Mouse (Mus musculus) spleen, embryonic (tissue): ENCODE results near the gene Klhl31.

ENCODE experiments used
- CTCF ChIA-PET: fragments of 350-600 bp; sonication (Branson Sonifier 250); formaldehyde crosslinking; loops from one replicate; lab custom pipeline; 2022; lab: Charles Lee

The Klhl31 gene

DNA sequence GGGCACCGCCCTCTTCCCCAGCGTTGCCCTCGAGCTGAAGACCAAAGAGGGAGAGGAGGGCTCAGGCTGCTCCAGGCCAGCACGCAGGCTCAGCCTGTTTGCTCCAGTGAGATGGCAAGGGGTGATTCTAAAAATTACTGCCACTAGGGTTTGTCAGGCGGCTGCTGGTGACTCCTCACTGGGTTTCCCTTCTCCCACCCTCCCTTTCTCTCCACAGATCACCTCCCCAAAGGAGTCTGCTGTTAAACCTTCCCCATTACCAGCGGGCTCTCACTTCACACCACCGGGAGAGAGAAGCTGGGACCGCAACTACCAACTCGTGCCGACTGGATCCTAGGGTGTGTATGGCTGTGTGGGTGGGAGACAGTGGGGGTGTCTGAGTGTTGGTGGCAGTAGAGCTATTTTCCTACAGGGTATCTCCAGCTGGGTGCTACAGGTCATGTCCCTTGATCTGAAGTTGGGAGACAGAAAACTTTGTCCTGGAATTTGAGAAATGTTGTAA is at the start of gene Klhl31:
Gene Klhl31, plus strand, starts transcription at position 51 of the 502 bp plus-strand sequence.
- CTCF ChIA-PET, result interaction anchor here (0.7 kb wide), 1 partner anchor 11 kb away, joined by 3 read pairs; no protein-coding TSS in a partner anchor

DNA sequence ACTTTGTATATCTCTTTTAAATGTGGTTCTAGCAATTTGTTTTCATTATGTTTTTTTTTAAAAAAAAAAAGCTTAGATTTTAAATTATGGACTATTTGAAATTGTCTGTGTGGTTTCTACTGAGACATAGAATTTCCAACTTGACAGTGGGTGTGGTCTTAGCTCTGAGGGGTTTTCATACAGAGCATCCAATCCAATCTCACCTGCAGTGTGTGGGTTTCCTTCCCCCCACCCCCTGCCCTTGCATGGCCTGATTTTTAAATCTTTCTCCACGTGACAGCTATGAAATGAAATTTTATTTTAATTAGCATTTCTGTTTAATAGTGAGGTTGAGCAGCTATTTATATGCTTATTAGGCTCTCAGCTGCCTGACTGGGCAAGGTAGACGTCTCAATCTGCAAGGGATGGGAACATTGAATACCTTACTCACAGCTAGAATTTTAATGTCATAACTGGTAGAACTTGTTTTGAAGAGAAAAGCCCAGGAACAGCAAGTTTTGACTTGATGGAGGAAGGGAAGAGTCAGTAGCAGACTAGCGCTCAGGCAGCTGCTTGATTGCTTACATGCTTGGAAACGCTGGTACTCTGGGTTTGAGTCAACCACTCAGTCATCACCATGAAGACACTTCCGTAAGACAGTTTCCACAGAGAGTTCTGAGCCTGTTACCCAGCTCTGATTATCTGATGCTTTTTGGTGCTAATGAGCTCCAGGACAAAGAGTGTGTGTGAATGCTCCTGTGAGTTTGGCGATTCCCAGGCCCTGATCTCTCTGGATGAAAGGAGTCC is 49.3 kb upstream of the Klhl31 start:
- CTCF ChIA-PET, result no interaction called here

DNA sequence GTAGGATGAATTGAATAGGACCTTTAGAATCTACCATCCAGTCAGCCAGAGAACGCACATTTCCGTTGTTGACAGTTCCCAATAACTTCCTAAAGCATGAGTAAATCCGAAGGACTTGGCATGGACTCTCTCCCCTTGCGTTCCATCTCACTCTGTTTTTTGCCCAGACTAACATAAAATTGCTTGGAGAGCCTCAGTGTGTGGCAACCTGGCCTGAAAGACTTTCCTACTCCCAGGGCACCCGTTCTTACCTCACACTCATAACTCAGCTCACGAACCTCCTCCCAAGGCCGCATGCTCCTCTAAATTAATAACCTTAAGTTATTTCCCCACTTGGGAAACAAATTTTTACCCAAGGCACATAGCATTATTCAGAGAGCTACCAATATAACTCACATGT is 48.7 kb upstream of the Klhl31 start:
- CTCF ChIA-PET, result no interaction called here

GRCm38 (mm10) chr9:77589496-77589895 is 46.8 kb upstream of the Klhl31 start:
- CTCF ChIA-PET, result no interaction called here

GRCm38 (mm10) chr9:77592423-77592822 is 43.9 kb upstream of the Klhl31 start:
- CTCF ChIA-PET, result no interaction called here

GRCm38 (mm10) chr9:77595006-77595626 is 41.2 kb upstream of the Klhl31 start:
- CTCF ChIA-PET, result interaction anchor here (0.7 kb wide), 1 partner anchor 67 kb away, joined by 4 read pairs; no protein-coding TSS in a partner anchor

- CTCF ChIA-PET, result interaction anchor here (0.6 to 1.2 kb wide), 3 partner anchors 9 to 444 kb away, joined by 3 to 14 read pairs (median 4); no protein-coding TSS in a partner anchor
Observed at GRCm38 (mm10) chr9:77596355-77596754, 39.9 kb upstream of the Klhl31 start.

GRCm38 (mm10) chr9:77598560-77598959 is 37.7 kb upstream of the Klhl31 start:
- CTCF ChIA-PET, result no interaction called here

GRCm38 (mm10) chr9:77602302-77603266 is 33.7 kb upstream of the Klhl31 start:
- CTCF ChIA-PET, result no interaction called here

DNA sequence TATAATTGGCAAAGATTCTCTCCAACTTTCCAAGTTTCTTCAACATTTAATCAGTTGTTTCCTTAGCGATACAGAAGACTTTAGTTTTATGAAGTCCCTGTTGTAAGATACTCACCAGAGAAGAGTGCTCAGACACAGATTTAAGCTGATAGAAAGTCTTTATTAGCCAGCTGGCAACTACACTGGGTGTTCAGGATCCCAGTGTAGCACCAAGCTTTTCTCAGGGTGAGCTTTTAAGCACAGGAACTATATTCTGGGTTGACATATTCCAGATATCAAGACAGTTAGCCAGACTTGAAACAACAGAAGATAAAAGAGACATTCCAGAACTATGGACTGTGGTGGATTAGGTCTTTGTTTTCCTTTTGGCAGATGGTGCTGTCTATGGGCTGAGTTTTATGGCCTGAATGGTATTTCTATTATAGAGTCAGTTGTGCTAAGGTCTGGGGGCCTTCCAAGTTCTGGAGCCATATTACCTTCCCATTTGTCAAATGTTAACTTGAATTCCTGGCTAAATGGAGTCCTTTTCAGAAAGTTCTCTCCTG is 32.3 kb upstream of the Klhl31 start:
- CTCF ChIA-PET, result no interaction called here

GRCm38 (mm10) chr9:77607295-77607694 is 29.0 kb upstream of the Klhl31 start:
- CTCF ChIA-PET, result no interaction called here

- CTCF ChIA-PET, result interaction anchor here (0.6 kb wide), 1 partner anchor 174 kb away, joined by 4 read pairs; no protein-coding TSS in a partner anchor
Observed at GRCm38 (mm10) chr9:77607840-77608239, 28.5 kb upstream of the Klhl31 start.

- CTCF ChIA-PET, result no interaction called here
Observed at GRCm38 (mm10) chr9:77610811-77611210, 25.5 kb upstream of the Klhl31 start.

- CTCF ChIA-PET, result interaction anchor here (0.6 kb wide), 1 partner anchor 465 kb away, joined by 7 read pairs; no protein-coding TSS in a partner anchor
Observed at GRCm38 (mm10) chr9:77612349-77612748, 24.0 kb upstream of the Klhl31 start.

DNA sequence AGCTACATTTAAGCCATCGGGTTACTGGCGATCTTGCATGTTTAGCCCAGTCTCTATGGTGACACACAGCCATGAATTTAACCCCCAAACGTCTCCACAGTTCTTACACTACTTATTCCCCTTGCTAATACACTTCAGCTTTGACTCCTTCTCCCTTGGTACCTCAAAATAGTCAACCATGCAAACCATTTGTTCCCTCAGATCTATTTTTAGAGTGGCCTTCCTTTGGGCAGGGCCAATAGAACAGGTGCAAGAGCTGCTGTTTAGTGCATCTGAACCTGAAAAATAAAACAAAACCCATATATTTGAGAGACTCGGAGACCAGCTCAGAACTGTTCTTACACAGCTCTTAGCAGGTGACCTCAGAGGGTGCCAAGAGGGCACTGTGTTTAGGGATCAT is 20.4 kb upstream of the Klhl31 start:
- CTCF ChIA-PET, result no interaction called here

DNA sequence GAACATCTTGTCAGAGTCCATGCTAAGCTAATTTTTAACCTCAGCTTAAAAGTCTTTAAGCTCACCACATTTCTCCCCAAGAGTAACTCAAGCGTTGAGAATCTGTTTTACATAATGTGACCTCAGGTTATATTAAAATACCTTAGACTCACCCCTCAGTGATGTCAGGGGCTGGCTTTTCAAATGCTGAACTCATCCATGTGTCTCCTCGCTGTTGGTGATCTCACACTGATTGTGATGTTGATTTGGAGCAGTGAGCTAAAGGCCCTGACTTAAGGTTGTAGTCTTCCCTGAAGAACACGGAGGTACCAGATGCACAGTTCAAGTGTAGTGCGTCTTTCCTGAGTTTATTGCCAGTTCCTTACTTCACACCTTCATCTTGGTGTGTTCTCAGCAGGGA is 19.5 kb upstream of the Klhl31 start:
- CTCF ChIA-PET, result no interaction called here

- CTCF ChIA-PET, result no interaction called here
Observed at GRCm38 (mm10) chr9:77617751-77618150, 18.5 kb upstream of the Klhl31 start.

GRCm38 (mm10) chr9:77618392-77618791 is 17.9 kb upstream of the Klhl31 start:
- CTCF ChIA-PET, result no interaction called here

DNA sequence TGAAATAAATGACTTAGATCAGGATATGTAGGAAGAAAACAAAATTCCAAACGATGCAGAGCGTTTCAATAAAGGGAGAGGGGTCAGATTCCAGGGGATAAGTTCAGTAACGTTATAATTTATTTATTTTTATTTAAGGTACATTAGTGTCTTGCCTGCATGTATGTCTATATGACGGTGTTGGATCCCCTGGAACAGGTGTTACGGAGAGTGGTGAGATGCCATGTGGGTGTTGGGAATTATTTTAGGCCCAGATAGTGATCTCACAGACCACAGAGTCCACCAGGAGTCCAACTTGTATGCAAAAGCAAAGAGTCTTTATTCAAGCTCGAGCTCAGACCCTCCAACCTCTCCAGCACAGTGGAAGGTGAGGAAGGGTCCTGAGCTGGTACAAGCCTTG is 16.2 kb upstream of the Klhl31 start:
- CTCF ChIA-PET, result no interaction called here

DNA sequence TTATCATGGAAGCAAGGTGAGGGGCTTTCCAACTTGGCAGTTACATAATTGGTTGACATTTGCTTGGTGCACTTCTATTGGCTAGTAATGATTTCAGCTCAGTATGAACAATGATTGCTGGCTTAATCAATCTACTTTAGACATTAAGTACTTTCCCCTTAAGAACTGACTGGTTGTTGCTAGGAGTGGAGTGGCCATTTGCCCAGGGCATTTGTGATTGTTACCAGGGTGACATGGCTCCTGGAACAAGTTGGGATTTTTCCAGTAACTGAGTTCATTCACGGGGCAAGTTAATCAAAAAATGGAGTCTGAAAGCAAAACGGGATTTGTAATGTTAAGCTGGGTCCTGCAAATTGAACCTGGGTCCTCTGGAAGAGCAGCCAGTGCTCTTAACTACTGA is 15.8 kb upstream of the Klhl31 start:
- CTCF ChIA-PET, result no interaction called here

- CTCF ChIA-PET, result no interaction called here
Observed at GRCm38 (mm10) chr9:77622874-77623273, 13.4 kb upstream of the Klhl31 start.
